Mouse (Mus musculus) cerebellum, adult 2 months (tissue): ENCODE results near the gene Gm49384.

ENCODE experiments used
- CTCF ChIP-seq: fragments of 200-500 bp; IDR thresholded peaks from 2 replicates; pipeline ENCODE4 v1.5.1; 2011; ENCODE audit warnings: low read depth, mild to moderate bottlenecking, control low read depth, low read length, moderate library complexity, borderline replicate concordance; ENCODE audit not compliant: insufficient read depth
- POLR2A ChIP-seq: fragments of 200-500 bp; IDR thresholded peaks from 2 replicates; pipeline ENCODE4 v1.6.1; 2011; ENCODE audit warnings: low read length, control low read depth, borderline replicate concordance; ENCODE audit not compliant: insufficient read depth

DNA sequence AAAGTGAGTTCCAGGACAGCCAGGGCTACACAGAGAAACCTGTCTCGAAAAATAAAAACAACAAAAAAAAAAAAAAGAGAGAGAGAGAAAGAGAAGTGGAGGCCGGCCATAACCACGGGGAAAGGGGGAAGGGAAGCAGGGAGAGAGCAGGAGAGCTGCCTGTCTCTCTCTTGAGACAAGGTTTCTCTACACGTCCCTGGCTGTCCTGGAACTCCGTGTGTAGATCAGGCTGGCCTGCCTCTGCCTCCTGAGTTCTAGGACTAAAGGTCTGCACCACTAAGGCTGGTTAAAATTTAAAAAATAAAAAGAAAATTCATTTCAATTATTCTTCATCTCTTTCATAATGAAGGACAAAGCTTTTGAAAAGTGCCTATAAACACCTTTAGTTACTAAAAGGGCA is 12.7 kb downstream of the Gm49384 start:
- TF ChIP-seq CTCF = no peak
- no peak for TF ChIP-seq POLR2A
